Mouse (Mus musculus) liver, embryonic 14.5 days (tissue): ENCODE data around the gene Atrnl1. TPM values are rescaled to one million over a fixed set of nuclear protein-coding genes. Genes with fewer than 3 reads are reported as not detected.
"Not testable (repeated sequence)": the region's sequence is repeated elsewhere in the genome, so short reads cannot be mapped to it uniquely, and the experiment has no call there.

Source experiments
- ATAC-seq: fragments of 200-750 bp; cut with Nextera tagmentation; 2 replicates; pipeline ENCODE4 v1.8.0; 2017; ENCODE audit warnings: moderate number of reproducible peaks, mild to moderate bottlenecking, moderate library complexity; ENCODE audit not compliant: insufficient read depth
- DNase-seq, 3 experiments: peaks; one replicate each; pipeline ENCODE4 v3.0.0-alpha.2; 2012 to 2013; ENCODE audit warnings: low read depth in 3 of 3, low spot score in 3 of 3
- H3K27ac ChIP-seq: fragments of 300-500 bp; sonication (generic); 2 replicates; pipeline ENCODE4 v1.5.1; 2014; ENCODE audit warnings: moderate library complexity, mild to moderate bottlenecking, control low read depth, inconsistent platforms
- H3K27me3 ChIP-seq: fragments of 300-500 bp; sonication (generic); 2 replicates; pipeline ENCODE4 v1.6.1; 2014; ENCODE audit warnings: mild to moderate bottlenecking, low read length, moderate library complexity; ENCODE audit not compliant: control insufficient read depth, insufficient read depth
- H3K36me3 ChIP-seq: fragments of 300-500 bp; sonication (generic); replicated peaks from 2 replicates; pipeline ENCODE4 v1.6.1; 2014; ENCODE audit warnings: low read depth; ENCODE audit not compliant: control insufficient read depth, insufficient read depth
- H3K4me1 ChIP-seq, 2 experiments: fragments of 200-500 bp in 1 of 2; fragments of 300-500 bp in 1 of 2; sonication (generic) in 1 of 2; replicated peaks; 2 replicates each; pipeline ENCODE4 v1.6.1; 2012 to 2014; ENCODE audit warnings: antibody characterized with exemption in 1 of 2, inconsistent platforms in 1 of 2, low read length in 1 of 2; ENCODE audit not compliant: control insufficient read depth in 2 of 2, insufficient read depth in 2 of 2
- H3K4me2 ChIP-seq: fragments of 300-500 bp; sonication (generic); 2 replicates; pipeline ENCODE4 v1.6.1; 2014; ENCODE audit warnings: low read depth, mild to moderate bottlenecking, control low read depth, moderate library complexity
- H3K4me3 ChIP-seq, 2 experiments: fragments of 200-500 bp in 1 of 2; fragments of 300-500 bp in 1 of 2; sonication (generic) in 1 of 2; 2 replicates each; pipeline ENCODE4 v1.5.1; 2012 to 2014; ENCODE audit warnings: low read depth in 2 of 2, low read length in 2 of 2, mild to moderate bottlenecking in 2 of 2, control low read depth in 1 of 2, inconsistent platforms in 1 of 2, moderate library complexity in 1 of 2; ENCODE audit not compliant: insufficient read depth in 1 of 2
- H3K9ac ChIP-seq: fragments of 300-500 bp; sonication (generic); replicated peaks from 2 replicates; pipeline ENCODE4 v1.6.1; 2014; ENCODE audit warnings: mild to moderate bottlenecking, control low read depth, moderate library complexity
- H3K9me3 ChIP-seq: fragments of 300-500 bp; sonication (generic); 2 replicates; pipeline ENCODE4 v1.6.1; 2016; ENCODE audit warnings: low read length, mixed read lengths; ENCODE audit not compliant: control insufficient read depth
- CTCF ChIP-seq: IDR thresholded peaks from 2 replicates; pipeline ENCODE4 v1.5.1; 2016; ENCODE audit warnings: antibody characterized with exemption, low read depth, control low read depth
- EP300 ChIP-seq: IDR thresholded peaks from 2 replicates; pipeline ENCODE4 v1.6.1; 2016; ENCODE audit warnings: antibody characterized with exemption, low read depth
- WGBS: fragments of 180-500 bp; shearing (Covaris S2); extraction: QIAGEN DNeasy Blood & Tissue Kit; methylation state at CpG from one replicate; pipeline ENCODE4 v1.1.7; 2014; ENCODE audit not compliant: insufficient replicate concordance; 5-methylcytosine and 5-hydroxymethylcytosine counted together
- polyA plus RNA-seq, 2 experiments: library from polyadenylated mRNA; depleted of rRNA in 1 of 2; stranded (reverse) in 1 of 2; unstranded in 1 of 2; fragments of >200 nt; fragmentation: Nextera tagmentation in 1 of 2; extraction: Ambion mirVana in 1 of 2; gene quantifications; 2 replicates each; pipeline versions ENCODE4 v1.2.1 to v1.2.3; 2012 to 2014

Gene Atrnl1
- polyA plus RNA-seq, 2 experiments, result 0.46 to 1.3 TPM

- no peaks in the 10 kb centered on the region for H3K4me1 ChIP-seq
- H3K4me3 ChIP-seq, result no peak overlapping the region
- no peak for ATAC-seq
- no peaks in the 10 kb centered on the region for H3K9me3 ChIP-seq
- H3K27ac ChIP-seq, result no peak overlapping the region
- TF ChIP-seq EP300, result no peak
- no peak for TF ChIP-seq CTCF
- H3K4me2 ChIP-seq, result no peak overlapping the region
- 84% methylated on average over 9 of the region's 9 CpGs for WGBS
- no peaks in the 10 kb centered on the region for H3K27me3 ChIP-seq
- H3K9ac ChIP-seq, result no peak overlapping the region
- DNase-seq, result no peak
- H3K36me3 ChIP-seq, result no peaks in the 10 kb centered on the region
Observed at GRCm38 (mm10) chr19:57667011-57667410, 56.2 kb downstream of the Atrnl1 start.

GRCm38 (mm10) chr19:57667946-57668345 lies 57.1 kb downstream of the Atrnl1 start:
- H3K4me3 ChIP-seq, result no peak overlapping the region
- no peaks in the 10 kb centered on the region for H3K36me3 ChIP-seq
- TF ChIP-seq EP300, result no peak
- DNase-seq (no peak), ATAC-seq (no peak)
- no peaks in the 10 kb centered on the region for H3K9me3 ChIP-seq
- H3K4me2 ChIP-seq, result no peak overlapping the region
- H3K27me3 ChIP-seq, result no peaks in the 10 kb centered on the region
- no peaks in the 10 kb centered on the region for H3K4me1 ChIP-seq
- H3K9ac ChIP-seq, result no peak overlapping the region
- 81% methylated on average over 10 of the region's 10 CpGs for WGBS
- no peak overlapping the region for H3K27ac ChIP-seq

- Histone ChIP-seq H3K4me2 (no peak overlapping the region), H3K4me1 (no peaks in the 10 kb centered on the region), H3K9ac (no peak overlapping the region), H3K9me3 (no peaks in the 10 kb centered on the region), H3K36me3 (no peaks in the 10 kb centered on the region), H3K27me3 (no peaks in the 10 kb centered on the region), H3K4me3 (no peak overlapping the region), H3K27ac (no peak overlapping the region)
- TF ChIP-seq CTCF, result no peak
- no peak for TF ChIP-seq EP300
- WGBS, result 66% methylated on average over 3 of the region's 3 CpGs
- ATAC-seq, result no peak
- DNase-seq, result no peak
Observed at GRCm38 (mm10) chr19:57679455-57679854, 68.6 kb downstream of the Atrnl1 start.

GRCm38 (mm10) chr19:57686596-57686995 lies 75.8 kb downstream of the Atrnl1 start:
- Histone ChIP-seq H3K4me3 (no peak overlapping the region), H3K27me3 (no peaks in the 10 kb centered on the region), H3K36me3 (no peaks in the 10 kb centered on the region), H3K27ac (no peak overlapping the region), H3K9me3 (no peaks in the 10 kb centered on the region), H3K4me2 (no peak overlapping the region), H3K4me1 (no peaks in the 10 kb centered on the region), H3K9ac (no peak overlapping the region)
- TF ChIP-seq EP300 (no peak), CTCF (no peak)
- ATAC-seq, result no peak
- DNase-seq, result no peak
- 80% methylated on average over 20 of the region's 20 CpGs for WGBS

GRCm38 (mm10) chr19:57692566-57692965 lies 81.7 kb downstream of the Atrnl1 start:
- Histone ChIP-seq H3K9ac (no peak overlapping the region), H3K9me3 (no peaks in the 10 kb centered on the region), H3K27ac (no peak overlapping the region), H3K4me3 (no peak overlapping the region), H3K4me1 (no peaks in the 10 kb centered on the region), H3K4me2 (no peak overlapping the region), H3K27me3 (no peaks in the 10 kb centered on the region), H3K36me3 (no peaks in the 10 kb centered on the region)
- TF ChIP-seq EP300 (no peak), CTCF (peak; percentile 20; the same call in 1 of the 2 replicates)
- 76% methylated on average over 3 of the region's 3 CpGs for WGBS
- DNase-seq (no peak), ATAC-seq (no peak)

- not testable (repeated sequence) for H3K4me1 ChIP-seq, H3K9ac ChIP-seq, DNase-seq, H3K27ac ChIP-seq, H3K4me2 ChIP-seq, H3K9me3 ChIP-seq, H3K36me3 ChIP-seq, H3K27me3 ChIP-seq, H3K4me3 ChIP-seq, ATAC-seq
- 78% methylated on average over 5 of the region's 5 CpGs for WGBS
Observed at GRCm38 (mm10) chr19:57696781-57697180, 85.9 kb downstream of the Atrnl1 start.
